Mouse (Mus musculus) intestine, embryonic 15.5 days (tissue): ENCODE measurements around the gene Olfr849. TPM values are rescaled to one million over a fixed set of nuclear protein-coding genes. Genes with fewer than 3 reads are reported as not detected.

ENCODE experiments used
- ATAC-seq: fragments of 200-750 bp; cut with Nextera tagmentation; 2 replicates; pipeline ENCODE4 v1.8.0; 2017; ENCODE audit warnings: moderate TSS enrichment, moderate library complexity
- H3K27ac ChIP-seq: fragments of 300-500 bp; sonication (generic); 2 replicates; pipeline ENCODE4 v1.5.1; 2015; ENCODE audit warnings: mild to moderate bottlenecking, inconsistent platforms
- H3K27me3 ChIP-seq: fragments of 300-500 bp; sonication (generic); replicated peaks from 2 replicates; pipeline ENCODE4 v1.6.1; 2015; ENCODE audit warnings: inconsistent platforms
- H3K36me3 ChIP-seq: fragments of 300-500 bp; sonication (generic); 2 replicates; pipeline ENCODE4 v1.6.1; 2015; ENCODE audit warnings: inconsistent platforms
- H3K4me1 ChIP-seq: fragments of 300-500 bp; sonication (generic); replicated peaks from 2 replicates; pipeline ENCODE4 v1.6.1; 2015; ENCODE audit warnings: inconsistent platforms
- H3K4me2 ChIP-seq: fragments of 300-500 bp; sonication (generic); replicated peaks from 2 replicates; pipeline ENCODE4 v1.6.1; 2015; ENCODE audit warnings: mild to moderate bottlenecking, inconsistent platforms
- H3K4me3 ChIP-seq: fragments of 300-500 bp; sonication (generic); replicated peaks from 2 replicates; pipeline ENCODE4 v1.5.1; 2015; ENCODE audit warnings: inconsistent platforms
- H3K9ac ChIP-seq: fragments of 300-500 bp; sonication (generic); 2 replicates; pipeline ENCODE4 v1.6.1; 2015; ENCODE audit warnings: inconsistent platforms
- H3K9me3 ChIP-seq: fragments of 300-500 bp; sonication (generic); 2 replicates; pipeline ENCODE4 v1.6.1; 2016; ENCODE audit warnings: inconsistent platforms
- WGBS: fragments of 180-500 bp; shearing (Covaris S2); methylation state at CpG from one replicate; pipeline ENCODE4 v1.1.7; 2015; 5-methylcytosine and 5-hydroxymethylcytosine counted together
- polyA plus RNA-seq: library from polyadenylated mRNA; unstranded; fragments of >200 nt; fragmentation: Nextera tagmentation; extraction: Ambion mirVana; gene quantifications from 2 replicates; pipeline ENCODE4 v1.2.1, GENCODE M21; 2015

The Olfr849 gene
- not detected in 2 replicates for polyA plus RNA-seq

GRCm38 (mm10) chr9:19439966-19440365 lies at the start of gene Olfr849:
TSS of gene Olfr849 (plus strand) at chr9:19440266.
- Histone ChIP-seq H3K36me3 (no peaks in the 10 kb centered on the region), H3K4me2 (no peak within 1 kb of the TSS), H3K4me3 (no peak within 1 kb of the TSS), H3K27ac (no peak within 1 kb of the TSS), H3K9me3 (no peaks in the 10 kb centered on the region), H3K4me1 (no peaks in the 10 kb centered on the region), H3K27me3 (no peaks in the 10 kb centered on the region), H3K9ac (no peak within 1 kb of the TSS)
- 84% methylated on average over 2 of the region's 2 CpGs for WGBS
- ATAC-seq, result no peak

GRCm38 (mm10) chr9:19478148-19478547 lies 38.1 kb downstream of the Olfr849 start, which contains the start of gene Olfr850:
TSS of gene Olfr850 (minus strand) at chr9:19478248.
- H3K9me3 ChIP-seq, result no peaks in the 10 kb centered on the region
- ATAC-seq, result no peak
- no peak within 1 kb of the TSS for H3K9ac ChIP-seq
- no peak within 1 kb of the TSS for H3K4me3 ChIP-seq
- H3K36me3 ChIP-seq, result no peaks in the 10 kb centered on the region
- H3K4me1 ChIP-seq, result no peaks in the 10 kb centered on the region
- H3K4me2 ChIP-seq, result no peak within 1 kb of the TSS
- no peaks in the 10 kb centered on the region for H3K27me3 ChIP-seq
- no peak within 1 kb of the TSS for H3K27ac ChIP-seq

- ATAC-seq, result no peak
- Histone ChIP-seq H3K27me3 (no peaks in the 10 kb centered on the region), H3K4me1 (no peaks in the 10 kb centered on the region), H3K27ac (no peak within 1 kb of the TSS), H3K36me3 (no peaks in the 10 kb centered on the region), H3K4me2 (no peak within 1 kb of the TSS), H3K9me3 (no peaks in the 10 kb centered on the region), H3K4me3 (no peak within 1 kb of the TSS), H3K9ac (no peak within 1 kb of the TSS)
Observed at GRCm38 (mm10) chr9:19492995-19493394, 52.9 kb downstream of the Olfr849 start, which contains the start of gene Olfr851. TSS of gene Olfr851 (plus strand) at chr9:19493295.

Other genes starting within 250 kb of the Olfr849 start
- gene Olfr843, start 188.3 kb upstream of the Olfr849 start, polyA plus RNA-seq, result not detected in 2 replicates
- gene Olfr844, start 123.9 kb upstream of the Olfr849 start, polyA plus RNA-seq, result not detected in 2 replicates
- not detected in 2 replicates for gene Olfr845, start 103.8 kb upstream of the Olfr849 start, polyA plus RNA-seq
- gene Olfr846, start 76.3 kb upstream of the Olfr849 start, polyA plus RNA-seq, result not detected in 2 replicates
- not detected in 2 replicates for gene Olfr847, start 61.6 kb upstream of the Olfr849 start, polyA plus RNA-seq
- gene Olfr850, start 38.0 kb downstream of the Olfr849 start, polyA plus RNA-seq, result not detected in 2 replicates
- not detected in 2 replicates for gene Olfr851, start 53.0 kb downstream of the Olfr849 start, polyA plus RNA-seq
- gene Olfr853, start 100.8 kb downstream of the Olfr849 start, polyA plus RNA-seq, result not detected in 2 replicates
- gene Olfr854, start 127.1 kb downstream of the Olfr849 start, polyA plus RNA-seq, result not detected in 2 replicates
- not detected in 2 replicates for gene Olfr855, start 142.4 kb downstream of the Olfr849 start, polyA plus RNA-seq
- 22.4 and 24.0 TPM in 2 replicates for gene Zfp317, start 181.8 kb downstream of the Olfr849 start, polyA plus RNA-seq